Mouse (Mus musculus): ENCODE measurements around the gene Nkrf.

GRCm38 (mm10) chrX:36903115-36903768 is 543 bp upstream of the Nkrf start:
- TF ChIP-seq HCFC1 (IDR thresholded peaks at IDR 0.05; ENCODE audit: low read depth, low read length) = peak; percentile 82
- no peak; the same call in 1 of the 2 replicates for TF ChIP-seq ZNF384 (IDR thresholded peaks at IDR 0.05; ENCODE audit: low read depth, low read length)
- peak; percentile 92 for TF ChIP-seq TBP (IDR thresholded peaks at IDR 0.05; ENCODE audit: low read depth, low read length)
- no peak for TF ChIP-seq CTCF (IDR thresholded peaks at IDR 0.05 in 2 of 3, conservative IDR thresholded peaks at IDR 0.05 in 1 of 3; ENCODE audit: control insufficient read depth in 1 of 3, insufficient read depth in 1 of 3, low read depth in 2 of 3, low read length in 3 of 3, poor library complexity in 1 of 3, severe bottlenecking in 1 of 3)
- peak; percentile 80 to 97 for TF ChIP-seq POLR2A (IDR thresholded peaks at IDR 0.05; ENCODE audit: control insufficient read depth in 1 of 2, insufficient read depth in 1 of 2, low read depth in 1 of 2, low read length in 2 of 2, poor library complexity in 1 of 2)
- TF ChIP-seq MEF2A (IDR thresholded peaks at IDR 0.05; ENCODE audit: extremely low read depth, insufficient replicate concordance, low read depth, low read length, poor library complexity, severe bottlenecking) = no peak
- no peak for TF ChIP-seq USF1 (IDR thresholded peaks at IDR 0.05; ENCODE audit: low read depth, low read length)
- no peak for TF ChIP-seq EP300 (IDR thresholded peaks at IDR 0.05; ENCODE audit: low read depth in 1 of 2, low read length in 2 of 2)
- TF ChIP-seq POLR2AphosphoS2 (IDR thresholded peaks at IDR 0.05; ENCODE audit: low read length) = peak; percentile 91
- no peak for TF ChIP-seq JUND (IDR thresholded peaks at IDR 0.05; ENCODE audit: low read depth, low read length)
- TF ChIP-seq MAFK (IDR thresholded peaks at IDR 0.05; ENCODE audit: borderline replicate concordance, low read depth, low read length) = no peak
- TF ChIP-seq ZC3H11A (IDR thresholded peaks at IDR 0.05; ENCODE audit: low read depth, low read length) = no peak
- no peak for TF ChIP-seq GABPA (IDR thresholded peaks at IDR 0.05; ENCODE audit: low read depth, low read length)
- TF ChIP-seq MAZ (IDR thresholded peaks at IDR 0.05; ENCODE audit: low read depth, low read length) = no peak
